Mouse (Mus musculus) MEL (cell line): ENCODE measurements around the gene Myof. TPM values are rescaled to one million over a fixed set of nuclear protein-coding genes. Genes with fewer than 3 reads are reported as not detected.

Experiments used
- DNase-seq: peaks from one replicate; pipeline ENCODE4 v3.0.0; 2011; ENCODE audit warnings: low read depth, low spot score
- H3K27ac ChIP-seq: 2 replicates; pipeline ENCODE4 v1.5.1; 2012; ENCODE audit warnings: low read depth, mild to moderate bottlenecking, control low read depth, low read length, moderate library complexity; ENCODE audit not compliant: control insufficient read depth
- H3K27me3 ChIP-seq, 2 experiments: fragments of 150-350 bp in 1 of 2; sonication (generic) in 1 of 2; 2 replicates each; pipeline ENCODE4 v1.6.1; 2012; ENCODE audit warnings: low read length in 2 of 2, mild to moderate bottlenecking in 2 of 2, improper control_type of control experiment in 1 of 2, moderate library complexity in 1 of 2; ENCODE audit not compliant: insufficient read depth in 2 of 2, control insufficient read depth in 1 of 2
- H3K36me3 ChIP-seq, 2 experiments: 2 replicates each; pipeline ENCODE4 v1.6.1; 2012 to 2014; ENCODE audit warnings: low read length in 2 of 2, improper control_type of control experiment in 1 of 2, inconsistent platforms in 1 of 2, mild to moderate bottlenecking in 1 of 2; ENCODE audit not compliant: insufficient read depth in 2 of 2, control insufficient read depth in 1 of 2
- H3K4me1 ChIP-seq, 2 experiments: fragments of 150-350 bp in 1 of 2; sonication (generic) in 1 of 2; 2 replicates each; pipeline ENCODE4 v1.6.1; 2012; ENCODE audit warnings: low read length in 2 of 2, improper control_type of control experiment in 1 of 2, mild to moderate bottlenecking in 1 of 2; ENCODE audit not compliant: insufficient read depth in 2 of 2, control insufficient read depth in 1 of 2
- H3K4me3 ChIP-seq, 2 experiments: fragments of 150-350 bp in 1 of 2; sonication (generic) in 1 of 2; 2 replicates each; pipeline ENCODE4 v1.5.1; 2012; ENCODE audit warnings: low read depth in 2 of 2, low read length in 2 of 2, mild to moderate bottlenecking in 2 of 2, moderate library complexity in 2 of 2, control low read depth in 1 of 2, improper control_type of control experiment in 1 of 2; ENCODE audit not compliant: control insufficient read depth in 1 of 2, insufficient read depth in 1 of 2
- H3K79me2 ChIP-seq: 2 replicates; pipeline ENCODE4 v1.6.1; 2012; ENCODE audit warnings: mild to moderate bottlenecking, low read length, moderate library complexity; ENCODE audit not compliant: control insufficient read depth, poor library complexity, insufficient read depth
- H3K9ac ChIP-seq: 2 replicates; pipeline ENCODE4 v1.6.1; 2012; ENCODE audit warnings: low read depth, mild to moderate bottlenecking, control low read depth, low read length, moderate library complexity; ENCODE audit not compliant: control insufficient read depth, poor library complexity, severe bottlenecking
- H3K9me3 ChIP-seq: fragments of 150-350 bp; sonication (generic); replicated peaks from 2 replicates; pipeline ENCODE4 v1.6.1; 2012; ENCODE audit warnings: mild to moderate bottlenecking, low read length, improper control_type of control experiment, moderate library complexity; ENCODE audit not compliant: insufficient read depth
- BHLHE40 ChIP-seq: IDR thresholded peaks from 2 replicates; pipeline ENCODE4 v1.6.1; 2012; ENCODE audit warnings: low read depth, mild to moderate bottlenecking, inconsistent platforms, low read length, improper control_type of control experiment, borderline replicate concordance
- CHD2 ChIP-seq: IDR thresholded peaks from 2 replicates; pipeline ENCODE4 v1.6.1; 2011; ENCODE audit warnings: low read length, improper control_type of control experiment
- CTCF ChIP-seq, 3 experiments: IDR thresholded peaks in 2 of 3; conservative IDR thresholded peaks in 1 of 3; 2 replicates each; pipeline ENCODE4 v1.5.1; 2011 to 2012; ENCODE audit warnings: low read length in 3 of 3, low read depth in 2 of 3, mild to moderate bottlenecking in 2 of 3, improper control_type of control experiment in 1 of 3, inconsistent platforms in 1 of 3, mixed read lengths in 1 of 3, moderate library complexity in 1 of 3; ENCODE audit not compliant: control insufficient read depth in 1 of 3, insufficient read depth in 1 of 3, poor library complexity in 1 of 3, severe bottlenecking in 1 of 3
- ELF1 ChIP-seq: IDR thresholded peaks from 2 replicates; pipeline ENCODE4 v1.6.1; 2014; ENCODE audit warnings: low read depth, mild to moderate bottlenecking, inconsistent platforms, low read length, improper control_type of control experiment, moderate library complexity
- ETS1 ChIP-seq: IDR thresholded peaks from 2 replicates; pipeline ENCODE4 v1.6.1; 2012; ENCODE audit warnings: low read depth, mild to moderate bottlenecking, inconsistent platforms, low read length, improper control_type of control experiment, moderate library complexity
- KAT2A ChIP-seq: conservative IDR thresholded peaks from 2 replicates; pipeline ENCODE4 v1.6.1; 2012; ENCODE audit warnings: low read depth, low read length, improper control_type of control experiment, inconsistent platforms
- MAFK ChIP-seq: IDR thresholded peaks from 2 replicates; pipeline ENCODE4 v1.6.1; 2011; ENCODE audit warnings: low read depth, mild to moderate bottlenecking, low read length, improper control_type of control experiment, borderline replicate concordance
- MEF2A ChIP-seq: IDR thresholded peaks from 2 replicates; pipeline ENCODE4 v1.6.1; 2014; ENCODE audit warnings: low read depth, mild to moderate bottlenecking, inconsistent platforms, low read length, improper control_type of control experiment; ENCODE audit not compliant: poor library complexity, insufficient replicate concordance, severe bottlenecking; ENCODE audit errors: extremely low read depth
- MXI1 ChIP-seq: IDR thresholded peaks from 2 replicates; pipeline ENCODE4 v1.6.1; 2011; ENCODE audit warnings: mild to moderate bottlenecking, low read depth, low read length, improper control_type of control experiment
- MYB ChIP-seq: IDR thresholded peaks from 2 replicates; pipeline ENCODE4 v1.6.1; 2011; ENCODE audit warnings: mild to moderate bottlenecking, low read depth, low read length, improper control_type of control experiment
- NRF1 ChIP-seq: IDR thresholded peaks from 2 replicates; pipeline ENCODE4 v1.6.1; 2014; ENCODE audit warnings: low read depth, mild to moderate bottlenecking, inconsistent platforms, low read length, improper control_type of control experiment, moderate library complexity; ENCODE audit not compliant: poor library complexity, insufficient read depth, severe bottlenecking
- POLR2A ChIP-seq, 2 experiments: IDR thresholded peaks; 2 replicates each; pipeline ENCODE4 v1.6.1; 2011 to 2012; ENCODE audit warnings: low read length in 2 of 2, mild to moderate bottlenecking in 2 of 2, control low read depth in 1 of 2, improper control_type of control experiment in 1 of 2, low read depth in 1 of 2, moderate library complexity in 1 of 2; ENCODE audit not compliant: control insufficient read depth in 1 of 2, insufficient read depth in 1 of 2, poor library complexity in 1 of 2
- POLR2AphosphoS2 ChIP-seq: IDR thresholded peaks from 2 replicates; pipeline ENCODE4 v1.6.1; 2011; ENCODE audit warnings: low read length, improper control_type of control experiment
- RAD21 ChIP-seq: IDR thresholded peaks from 2 replicates; pipeline ENCODE4 v1.6.1; 2011; ENCODE audit warnings: mild to moderate bottlenecking, low read depth, low read length, improper control_type of control experiment
- RCOR1 ChIP-seq: IDR thresholded peaks from 2 replicates; pipeline ENCODE4 v1.6.1; 2012; ENCODE audit warnings: low read depth, mild to moderate bottlenecking, inconsistent platforms, low read length, improper control_type of control experiment
- SMC3 ChIP-seq: IDR thresholded peaks from 2 replicates; pipeline ENCODE4 v1.6.1; 2011; ENCODE audit warnings: low read depth, low read length, improper control_type of control experiment
- TBP ChIP-seq: IDR thresholded peaks from 2 replicates; pipeline ENCODE4 v1.8.0; 2011; ENCODE audit warnings: low read depth, low read length, improper control_type of control experiment
- TCF12 ChIP-seq: IDR thresholded peaks from 2 replicates; pipeline ENCODE4 v1.6.1; 2014; ENCODE audit warnings: low read depth, mild to moderate bottlenecking, inconsistent platforms, low read length, improper control_type of control experiment, moderate library complexity
- UBTF ChIP-seq: IDR thresholded peaks from 2 replicates; pipeline ENCODE4 v1.6.1; 2012; ENCODE audit warnings: low read depth, mild to moderate bottlenecking, inconsistent platforms, low read length, improper control_type of control experiment, moderate library complexity, borderline replicate concordance; ENCODE audit not compliant: insufficient read depth
- USF1 ChIP-seq: IDR thresholded peaks from 2 replicates; pipeline ENCODE4 v1.6.1; 2014; ENCODE audit warnings: low read depth, mild to moderate bottlenecking, inconsistent platforms, low read length, improper control_type of control experiment, moderate library complexity
- ZC3H11A ChIP-seq: IDR thresholded peaks from 2 replicates; pipeline ENCODE4 v1.6.1; 2012; ENCODE audit warnings: low read depth, mild to moderate bottlenecking, inconsistent platforms, low read length, improper control_type of control experiment
- ZKSCAN1 ChIP-seq: IDR thresholded peaks from 2 replicates; pipeline ENCODE4 v1.6.1; 2012; ENCODE audit warnings: low read depth, mild to moderate bottlenecking, inconsistent platforms, low read length, improper control_type of control experiment, moderate library complexity
- ZNF384 ChIP-seq: IDR thresholded peaks from 2 replicates; pipeline ENCODE4 v1.6.1; 2012; ENCODE audit warnings: low read depth, mild to moderate bottlenecking, inconsistent platforms, low read length, improper control_type of control experiment
- polyA plus RNA-seq, 2 experiments: library from polyadenylated mRNA; stranded (reverse) in 1 of 2; unstranded in 1 of 2; fragments of >175 nt in 1 of 2; fragments of >200 nt in 1 of 2; gene quantifications; 2 replicates each; pipeline versions ENCODE4 v1.2.1 to v1.2.4; 2012; ENCODE audit warnings: low replicate concordance in 2 of 2, low read depth in 1 of 2; ENCODE audit not compliant: insufficient read length in 2 of 2, insufficient read depth in 1 of 2, missing spikeins in 1 of 2
- total RNA-seq: library from RNA; depleted of rRNA; stranded (reverse); fragments of 300-350 nt; gene quantifications from 2 replicates; pipeline ENCODE4 v1.2.3, GENCODE M21; 2012

Myof gene
- total and polyA plus RNA-seq, 3 experiments: 0.04 TPM; not detected in 2

GRCm38 (mm10) chr19:38027881-38028521 lies 15.4 kb downstream of the Myof start:
- Histone ChIP-seq H3K79me2 (no peaks in the 10 kb centered on the region), H3K4me1 (no peaks in the 10 kb centered on the region; a peak in 1 of 4 replicates), H3K27ac (no peak overlapping the region), H3K4me3 (no peak overlapping the region), H3K36me3 (no peaks in the 10 kb centered on the region), H3K9ac (no peak overlapping the region), H3K27me3 (no peaks in the 10 kb centered on the region; a peak in 1 of 4 replicates), H3K9me3 (no peaks in the 10 kb centered on the region)
- no peak for TF ChIP-seq POLR2AphosphoS2
- TF ChIP-seq POLR2A (IDR thresholded peaks at IDR 0.05; ENCODE audit: control insufficient read depth in 1 of 2, insufficient read depth in 1 of 2, low read depth in 1 of 2, low read length in 2 of 2, poor library complexity in 1 of 2): no peak
- TF ChIP-seq TCF12: no peak
- TF ChIP-seq KAT2A: no peak
- TF ChIP-seq CTCF (IDR thresholded peaks at IDR 0.05 in 2 of 3, conservative IDR thresholded peaks at IDR 0.05 in 1 of 3; ENCODE audit: control insufficient read depth in 1 of 3, insufficient read depth in 1 of 3, low read depth in 2 of 3, low read length in 3 of 3, poor library complexity in 1 of 3, severe bottlenecking in 1 of 3): no peak
- TF ChIP-seq ETS1: no peak
- TF ChIP-seq MAFK: no peak
- TF ChIP-seq ZNF384: no peak
- no peak for TF ChIP-seq BHLHE40
- TF ChIP-seq MYB: no peak
- no peak for TF ChIP-seq MEF2A
- no peak for TF ChIP-seq CHD2
- no peak for DNase-seq

- TF ChIP-seq ZC3H11A (no peak), MXI1 (no peak), RAD21 (no peak), MEF2A (no peak), ZKSCAN1 (no peak), USF1 (no peak), SMC3 (no peak), MYB (no peak), ELF1 (no peak), MAFK (no peak), ZNF384 (no peak), UBTF (no peak), NRF1 (no peak), TBP (no peak), RCOR1 (no peak)
- no peak for DNase-seq
- no peaks in the 10 kb centered on the region for H3K36me3 ChIP-seq
- H3K27ac ChIP-seq: no peak overlapping the region
- H3K27me3 ChIP-seq: no peaks in the 10 kb centered on the region; a peak in 1 of 4 replicates
- H3K9me3 ChIP-seq: no peaks in the 10 kb centered on the region
- no peak overlapping the region for H3K4me3 ChIP-seq
- no peaks in the 10 kb centered on the region for H3K79me2 ChIP-seq
- H3K4me1 ChIP-seq: no peaks in the 10 kb centered on the region; a peak in 1 of 4 replicates
- H3K9ac ChIP-seq: no peak overlapping the region
Observed at GRCm38 (mm10) chr19:38027389-38027788, 16.0 kb downstream of the Myof start.
